Mouse (Mus musculus): ENCODE results near the gene Snx1.
A peak's percentile ranks its signal among the peaks of the same experiment; 100 is the strongest.

Gene Snx1

DNA sequence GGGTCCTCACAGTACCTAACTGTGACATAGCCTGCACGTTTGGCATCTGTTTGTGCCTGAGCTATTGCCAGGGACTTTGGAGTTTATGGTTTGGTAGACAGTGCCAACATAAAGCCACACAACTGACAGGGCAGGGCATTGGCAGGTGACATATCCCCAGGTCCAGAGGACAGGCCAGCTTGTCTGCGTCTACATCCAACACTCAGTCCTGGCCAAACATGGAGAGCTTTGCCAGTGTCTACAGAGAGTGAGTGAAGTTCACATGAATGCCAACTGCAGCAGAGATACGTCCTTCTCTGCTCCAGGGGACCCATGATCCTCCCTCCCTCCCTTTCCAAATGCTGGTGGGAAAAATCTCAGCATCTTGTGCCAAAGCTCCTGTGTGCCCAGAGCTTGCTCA is 42.2 kb downstream of the Snx1 start:
- DNase-seq = no peak

DNA sequence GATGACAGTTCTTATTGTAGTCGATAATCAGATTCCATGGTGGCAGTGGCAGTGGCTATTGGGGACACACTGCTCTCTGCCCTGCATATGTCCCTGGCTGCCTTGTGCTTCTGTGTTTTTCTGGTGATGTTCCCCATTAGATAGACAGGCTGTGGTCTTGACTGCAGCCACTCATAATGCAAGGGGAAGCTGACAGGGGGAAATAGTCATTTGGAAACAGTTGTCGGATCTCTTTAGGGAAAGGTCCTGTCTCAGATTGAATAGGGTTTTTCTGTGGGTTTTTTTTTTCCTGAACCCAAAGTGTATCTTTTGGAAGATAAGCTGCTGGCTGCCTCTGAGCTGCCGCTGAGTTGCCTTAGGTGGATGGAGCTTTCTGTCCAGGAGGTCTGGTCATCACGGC is 44.4 kb downstream of the Snx1 start:
- no peak for DNase-seq

DNA sequence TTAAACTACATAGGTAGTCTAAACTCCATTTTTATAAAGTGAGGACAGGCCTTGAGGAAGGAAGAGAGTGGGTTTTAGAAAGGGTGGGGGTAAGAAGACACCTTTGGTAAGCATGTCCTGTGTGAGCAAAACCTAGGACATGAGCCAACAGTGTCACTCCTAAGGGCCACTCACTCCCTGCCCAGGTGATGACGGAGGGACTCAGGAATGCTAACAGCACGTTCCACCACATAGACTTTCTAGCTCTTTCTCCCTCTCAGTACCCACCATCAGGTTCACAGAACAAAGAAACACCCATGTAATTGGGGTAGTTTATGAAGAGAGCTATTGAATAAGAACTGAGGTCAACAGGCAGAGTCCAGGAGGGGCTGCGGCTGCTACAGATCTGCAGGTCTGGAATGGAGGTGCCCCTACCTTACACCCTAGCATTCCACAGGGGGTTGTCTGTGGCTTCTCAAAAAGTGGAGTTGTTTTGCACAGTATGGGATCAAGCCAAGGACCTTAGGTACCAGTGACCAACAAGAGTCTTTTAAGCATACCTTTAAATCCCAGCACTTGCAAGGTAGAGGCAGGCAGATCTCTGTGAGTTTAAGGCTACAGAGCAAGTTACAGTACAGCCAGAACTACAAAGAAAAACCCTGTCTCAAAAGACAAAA is 45.5 kb downstream of the Snx1 start:
- no peak for DNase-seq

DNA sequence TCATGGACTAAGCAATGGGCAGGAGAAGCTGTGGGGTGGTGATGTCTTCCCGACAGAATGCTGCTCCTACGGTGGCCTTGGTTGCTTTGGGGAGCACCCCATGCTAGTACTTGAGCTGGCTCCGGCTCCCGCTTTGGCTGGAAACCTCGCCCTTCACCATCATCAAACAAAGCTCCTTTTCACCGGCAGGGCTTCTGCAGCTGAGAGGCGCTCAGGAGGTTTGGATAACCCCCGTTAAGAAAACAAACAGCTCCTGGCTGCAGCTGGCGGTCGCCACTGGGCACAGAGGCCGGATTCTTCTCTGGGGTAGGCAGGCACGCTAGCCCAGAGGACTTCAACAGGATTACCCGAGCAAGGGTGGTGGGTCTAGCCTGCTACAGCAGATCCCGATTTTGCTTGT is 47.9 kb downstream of the Snx1 start:
- no peak for DNase-seq

DNA sequence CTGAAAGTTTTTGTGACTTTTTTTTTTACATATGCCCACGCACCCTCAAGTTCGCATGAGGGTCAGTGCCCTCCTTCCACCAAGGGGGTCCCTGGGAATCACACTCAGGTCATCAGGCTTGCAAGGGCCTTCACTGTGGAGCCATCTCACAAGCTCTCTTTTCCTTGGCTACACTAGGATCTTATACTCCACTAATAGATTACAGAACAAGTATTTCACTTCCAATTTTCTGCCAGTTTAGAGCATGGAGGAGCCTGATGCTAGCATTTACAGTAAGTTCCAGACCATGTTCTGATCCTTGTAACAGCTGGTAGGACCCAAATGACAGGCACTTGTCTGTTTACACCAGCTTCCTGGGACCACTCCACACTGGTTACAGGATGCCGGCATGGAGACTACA is 48.3 kb downstream of the Snx1 start:
- DNase-seq = no peak

DNA sequence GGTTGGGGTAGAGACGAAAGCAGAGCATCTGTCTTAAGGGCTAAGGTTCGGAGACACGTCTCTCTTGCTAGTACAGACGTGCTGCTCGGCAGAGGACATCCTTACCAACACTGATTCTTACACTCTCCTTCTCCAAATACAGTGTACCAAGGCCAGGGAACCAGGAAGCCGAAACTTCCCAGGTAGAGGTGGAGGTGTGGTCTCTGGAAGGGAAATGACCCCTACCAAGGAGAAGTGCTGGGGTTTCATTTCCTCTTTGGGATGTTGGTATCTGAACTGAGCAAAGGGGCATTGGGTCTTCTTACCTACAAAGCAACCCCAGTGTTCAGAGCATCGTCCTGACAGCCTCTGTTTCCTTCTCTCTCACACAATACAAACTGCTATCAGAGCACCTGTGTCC is 53.6 kb downstream of the Snx1 start:
- DNase-seq = no peak

DNA sequence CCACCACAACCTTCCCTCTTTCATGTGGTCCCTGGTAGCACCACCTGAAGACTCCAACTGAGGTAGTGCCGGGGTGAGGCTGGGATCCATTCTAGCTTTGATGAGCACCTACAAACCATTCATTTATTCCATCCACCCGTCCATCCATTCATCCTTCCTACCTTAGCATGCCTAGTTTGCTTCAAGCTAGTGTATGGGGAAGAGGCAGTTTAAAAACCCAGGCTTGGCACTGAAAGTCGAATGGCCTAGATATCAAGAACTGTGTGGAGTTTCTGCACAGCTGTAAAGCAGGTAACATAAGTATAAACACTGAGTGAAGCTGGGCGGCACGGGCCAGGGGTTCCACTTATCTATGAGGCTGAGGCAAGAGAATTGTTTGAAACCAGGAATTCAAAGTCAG is 56.2 kb downstream of the Snx1 start:
- no peak for DNase-seq

DNA sequence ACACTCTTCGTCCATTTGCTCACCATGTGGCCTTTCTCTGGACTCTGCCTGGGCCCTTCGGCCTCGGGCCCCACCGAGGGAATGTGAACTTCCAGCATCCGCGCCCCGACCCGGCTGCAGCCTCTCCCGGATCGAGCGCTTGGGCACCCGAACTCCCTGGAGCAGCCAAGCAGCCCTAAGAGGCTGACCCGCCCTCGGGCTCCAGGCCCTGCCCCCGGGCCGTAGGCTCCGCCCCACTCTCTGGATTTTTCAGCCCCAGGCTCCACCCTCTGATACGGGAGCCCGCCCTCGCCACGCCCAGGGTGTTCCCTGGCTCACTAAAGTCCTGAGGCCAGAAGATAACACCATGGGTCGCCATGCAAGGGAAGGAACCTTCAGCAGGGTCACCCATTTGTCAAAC is 56.8 kb downstream of the Snx1 start, which contains the start of gene Snx22:
Gene Snx22 (minus strand): TSS at position 137 of the 400 bp plus-strand sequence.
- DNase-seq = peak; percentile 28 to 43

DNA sequence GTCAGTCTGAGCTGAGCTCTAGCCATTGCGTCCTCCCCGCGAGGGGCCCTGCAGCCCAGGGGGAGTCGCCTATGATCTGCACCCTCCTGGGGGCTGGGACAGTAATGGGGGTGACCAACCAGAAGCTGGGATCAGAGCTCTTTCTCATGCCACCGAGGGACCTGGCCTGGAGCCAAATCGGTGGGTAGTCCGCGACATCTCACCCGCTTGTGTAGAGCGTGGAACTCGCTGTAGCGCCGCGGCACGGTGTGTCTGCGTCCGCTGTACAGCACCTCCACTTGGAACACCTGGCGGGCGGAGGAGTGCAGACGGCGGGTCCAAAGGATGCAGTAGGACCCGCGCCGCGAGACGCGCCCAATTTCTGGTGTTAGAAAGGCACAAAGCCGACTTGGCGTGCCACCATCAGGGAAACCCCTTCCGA is 57.4 kb downstream of the Snx1 start:
- no peak for DNase-seq

DNA sequence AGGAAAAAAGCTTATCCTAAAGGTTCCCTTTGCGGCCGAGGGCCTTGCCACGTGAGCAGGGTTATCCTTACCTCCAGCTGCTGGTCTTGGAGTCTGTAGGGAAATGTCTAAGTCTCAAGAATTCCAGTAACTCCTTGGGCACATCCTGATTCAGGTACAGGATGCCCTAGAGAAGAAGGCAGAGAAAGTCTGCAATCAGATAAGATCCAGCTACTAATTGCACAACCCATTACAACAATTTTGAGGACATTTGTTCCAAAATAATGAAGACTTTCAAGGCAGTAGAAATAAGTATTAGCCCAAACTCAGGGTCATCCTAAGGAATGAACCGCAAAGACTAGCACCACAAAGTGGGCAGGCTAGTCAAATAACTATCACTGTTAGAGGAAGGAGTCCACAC is 58.3 kb downstream of the Snx1 start:
- DNase-seq = no peak

DNA sequence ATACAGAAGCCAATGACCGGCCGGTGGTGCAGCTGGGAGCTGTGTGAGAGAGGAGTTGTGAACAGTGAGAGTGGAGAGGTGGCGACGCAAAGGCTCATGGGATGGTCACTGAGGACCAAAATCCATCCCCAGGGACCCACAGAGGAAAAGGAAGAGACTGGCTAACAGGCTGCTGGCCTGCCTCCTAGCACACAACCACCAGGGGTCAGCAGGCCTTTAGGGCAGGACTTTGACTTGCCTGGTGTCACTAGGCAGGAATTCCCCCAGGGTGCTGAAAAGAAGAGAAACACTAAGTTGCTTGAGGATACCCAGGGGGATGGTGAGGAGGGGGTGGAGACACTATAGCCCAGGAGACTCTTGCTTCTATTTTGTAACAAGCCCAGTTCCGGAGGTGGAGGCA is 58.8 kb downstream of the Snx1 start:
- DNase-seq = no peak

DNA sequence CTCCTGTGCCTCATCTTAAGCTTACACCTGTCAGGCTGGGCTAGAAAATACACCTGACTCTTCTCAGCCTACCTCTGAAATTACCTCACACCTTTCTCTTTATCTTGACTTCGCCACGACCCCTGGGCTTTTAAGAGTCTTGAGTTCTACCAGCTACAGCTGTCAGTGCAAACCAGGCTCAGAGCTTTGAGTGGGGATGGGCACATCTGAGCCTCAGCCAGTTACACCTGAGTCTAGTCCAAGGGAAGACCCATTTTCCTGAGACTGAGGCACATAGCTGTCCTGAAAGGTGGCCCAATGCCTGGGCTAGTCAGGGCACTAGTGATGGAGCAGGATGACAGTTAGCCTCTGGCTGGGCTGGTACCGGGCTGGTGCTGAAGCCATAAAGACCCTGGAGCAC is 59.6 kb downstream of the Snx1 start:
- DNase-seq = no peak

DNA sequence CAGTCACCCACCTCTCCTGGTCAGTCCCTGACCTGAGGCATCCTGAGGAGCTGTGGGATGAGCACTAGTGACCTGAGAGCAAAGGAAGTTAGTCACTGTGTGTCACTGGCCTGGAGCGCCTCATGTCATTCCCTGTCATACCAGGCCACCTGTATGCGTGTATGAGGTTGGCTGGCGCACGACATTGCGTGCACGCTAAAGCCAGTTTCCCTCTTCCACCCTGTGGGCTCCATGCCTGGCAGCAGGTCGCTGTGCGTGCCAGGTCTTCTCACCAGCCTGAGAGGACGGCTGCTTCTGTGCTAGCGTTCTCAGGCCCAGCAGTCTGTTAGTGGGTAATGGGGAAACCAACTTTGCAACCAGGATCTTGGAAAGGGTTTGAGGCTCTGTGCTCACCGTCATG is 62.1 kb downstream of the Snx1 start:
- DNase-seq = no peak

DNA sequence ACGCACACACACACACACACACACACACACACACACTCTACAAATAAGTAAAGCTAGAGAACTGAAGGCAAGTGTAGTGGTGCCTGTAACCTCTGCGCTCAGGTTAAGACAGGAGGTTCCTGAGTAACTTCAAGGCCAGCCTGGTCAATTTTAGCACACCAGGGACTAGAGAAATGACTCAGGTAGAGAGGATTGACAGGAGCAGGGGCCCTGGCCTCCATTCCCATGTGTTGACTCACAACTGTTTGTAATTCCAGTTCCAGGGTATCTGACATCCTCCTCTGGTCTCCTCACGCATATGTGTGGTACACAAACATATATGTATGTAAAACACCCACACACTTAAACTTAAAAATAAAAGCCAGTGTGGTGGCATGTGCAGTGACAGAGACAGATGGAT is 62.9 kb downstream of the Snx1 start:
- DNase-seq = no peak

DNA sequence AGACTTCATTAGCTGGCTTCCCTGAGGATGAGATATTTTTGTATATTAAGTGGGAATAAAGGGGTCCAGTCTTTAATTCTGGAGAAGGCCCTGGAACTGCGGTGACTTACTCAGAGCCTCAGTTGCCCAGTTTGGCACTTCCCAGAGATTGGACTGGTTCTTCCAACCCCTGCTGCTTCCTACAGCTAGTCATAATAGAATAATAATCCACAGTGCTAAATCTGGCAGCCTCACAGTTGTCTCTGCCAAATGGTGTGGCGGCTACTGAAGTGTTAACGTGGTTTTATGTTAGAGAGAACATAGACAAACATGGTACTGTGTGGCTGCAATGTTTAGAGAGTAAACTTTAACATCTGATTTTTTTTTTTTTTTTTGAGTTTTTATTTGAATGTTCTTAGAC is 64.7 kb downstream of the Snx1 start:
- DNase-seq = no peak

DNA sequence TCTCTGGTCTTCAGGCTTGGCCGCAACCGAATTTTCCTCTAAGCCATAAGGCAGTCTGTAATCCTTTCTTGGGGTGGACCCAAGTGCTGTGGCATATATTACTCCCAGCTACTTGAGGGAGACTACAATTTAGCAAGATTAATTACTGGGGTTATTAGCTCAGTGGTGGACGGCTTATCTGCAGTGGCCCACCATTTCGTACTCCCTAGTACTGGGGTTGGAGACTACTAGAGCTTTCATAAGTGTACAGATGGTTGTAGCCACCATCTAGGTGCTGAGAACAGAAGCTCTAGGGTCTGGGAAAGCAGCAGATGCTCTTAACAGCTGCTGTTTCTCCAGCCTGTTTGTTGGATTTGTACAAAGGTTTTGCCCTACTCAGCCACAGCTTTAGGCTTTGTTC is 65.4 kb downstream of the Snx1 start:
- no peak for DNase-seq

DNA sequence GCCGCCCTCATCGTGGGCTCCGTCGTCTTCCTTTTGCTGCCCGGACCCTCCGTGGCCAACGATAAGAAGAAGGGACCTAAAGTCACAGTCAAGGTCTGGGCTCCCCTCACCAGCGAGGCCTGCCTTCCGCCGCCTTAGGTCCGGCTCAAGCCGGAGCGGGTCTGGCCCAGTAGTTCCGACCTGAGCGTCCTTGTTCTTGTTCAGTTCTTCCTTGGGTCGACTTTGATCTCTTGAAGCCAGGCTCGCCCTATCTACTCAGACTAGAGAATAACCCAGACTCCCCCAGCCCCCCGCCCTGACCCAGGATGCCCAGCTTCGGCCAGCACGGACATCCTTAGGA is 66.1 kb downstream of the Snx1 start:
- no peak for DNase-seq

DNA sequence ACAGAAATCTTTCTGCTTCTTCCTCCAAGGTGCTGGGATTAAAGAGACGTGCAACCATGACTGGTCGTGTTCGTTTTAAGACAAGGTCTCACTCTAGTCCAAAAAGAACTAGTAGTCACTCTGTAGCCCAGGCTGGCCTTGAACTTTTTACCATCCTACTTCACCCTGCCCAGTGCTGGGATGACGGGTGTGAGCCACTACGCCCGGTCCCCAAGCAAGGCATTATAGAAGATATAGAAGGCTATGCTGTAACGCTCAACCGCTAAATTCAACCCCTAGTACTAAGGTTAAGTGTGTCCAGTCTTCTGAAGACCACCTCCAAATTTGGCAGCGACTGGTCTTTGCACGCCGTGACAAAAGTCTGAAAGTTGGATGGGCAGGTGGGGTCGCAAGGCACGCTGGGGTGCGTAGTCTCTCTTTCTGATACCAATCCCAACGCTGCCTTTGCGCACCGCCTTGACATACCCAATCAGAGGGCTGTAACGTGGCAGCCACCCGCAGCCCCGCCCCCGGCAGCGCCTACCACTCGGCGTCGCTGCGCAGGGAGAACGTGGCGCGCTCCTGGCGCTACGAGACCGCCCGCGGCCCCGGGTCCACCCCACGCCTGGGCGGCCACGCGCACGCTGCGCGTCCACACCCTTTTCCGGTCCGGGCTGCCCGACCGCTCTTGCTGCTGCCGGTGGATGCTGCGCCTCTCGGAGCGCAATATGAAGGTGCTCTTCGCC is 66.6 kb downstream of the Snx1 start, which contains the start of gene Ppib:
Gene Ppib (plus strand): TSS at position 640 of the 725 bp plus-strand sequence.
- peak; percentile 95 to 96 for DNase-seq

DNA sequence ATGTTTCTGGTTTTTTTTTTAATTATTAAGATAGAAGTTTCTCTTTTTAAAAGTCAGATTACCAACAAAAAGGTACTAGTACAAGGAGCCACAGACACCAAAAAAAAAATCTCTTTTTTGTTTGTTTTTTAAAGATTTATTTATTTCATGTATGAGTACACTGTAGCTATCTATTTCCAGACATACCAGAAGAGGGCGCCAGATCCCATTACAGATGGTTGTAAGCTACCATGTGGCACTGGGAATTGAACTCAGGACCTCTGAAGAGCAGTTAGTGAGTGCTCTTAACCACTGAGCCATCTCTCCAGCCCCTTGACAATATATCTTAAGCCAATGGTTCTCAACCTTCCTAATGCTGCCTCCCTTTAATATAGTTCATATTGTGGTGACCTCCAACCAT is 72.8 kb downstream of the Snx1 start:
- DNase-seq = no peak

DNA sequence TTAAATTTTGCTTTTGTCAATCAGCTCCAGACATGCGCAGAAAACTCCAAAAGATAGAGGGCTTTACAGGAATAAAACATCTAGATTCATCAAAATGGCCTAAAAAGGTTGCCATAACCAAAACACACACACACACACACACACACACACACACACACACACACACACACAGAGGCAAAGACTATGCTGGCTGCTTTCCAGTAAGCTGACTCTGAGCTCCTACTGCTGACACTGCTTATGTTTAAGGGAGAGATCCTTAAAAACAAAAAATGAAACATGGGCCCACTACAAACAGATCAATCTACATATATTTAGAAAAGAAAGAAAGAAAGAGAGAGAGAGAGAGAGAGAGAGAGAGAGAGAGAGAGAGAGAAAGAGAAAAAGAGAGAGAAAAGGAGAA is 73.7 kb downstream of the Snx1 start:
- DNase-seq = no peak

DNA sequence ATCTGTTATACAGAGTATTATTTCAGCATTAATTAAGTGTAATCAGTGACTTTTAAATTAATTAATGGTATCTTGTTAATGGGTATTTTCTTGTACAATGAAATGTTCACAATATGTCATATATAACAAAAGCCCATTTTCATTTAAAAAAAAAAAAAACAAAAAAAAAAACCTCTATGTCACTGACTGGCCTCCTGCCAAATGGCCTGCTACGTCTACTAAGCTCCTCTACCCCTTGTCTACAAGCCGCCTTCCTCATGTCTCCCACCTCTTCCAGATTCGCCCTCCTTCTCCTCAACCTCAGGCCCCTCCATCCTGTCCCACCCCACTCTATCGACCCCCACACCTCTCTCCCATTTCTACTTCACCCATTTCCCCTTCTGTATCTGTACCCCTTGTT is 74.9 kb downstream of the Snx1 start:
- no peak for DNase-seq

DNA sequence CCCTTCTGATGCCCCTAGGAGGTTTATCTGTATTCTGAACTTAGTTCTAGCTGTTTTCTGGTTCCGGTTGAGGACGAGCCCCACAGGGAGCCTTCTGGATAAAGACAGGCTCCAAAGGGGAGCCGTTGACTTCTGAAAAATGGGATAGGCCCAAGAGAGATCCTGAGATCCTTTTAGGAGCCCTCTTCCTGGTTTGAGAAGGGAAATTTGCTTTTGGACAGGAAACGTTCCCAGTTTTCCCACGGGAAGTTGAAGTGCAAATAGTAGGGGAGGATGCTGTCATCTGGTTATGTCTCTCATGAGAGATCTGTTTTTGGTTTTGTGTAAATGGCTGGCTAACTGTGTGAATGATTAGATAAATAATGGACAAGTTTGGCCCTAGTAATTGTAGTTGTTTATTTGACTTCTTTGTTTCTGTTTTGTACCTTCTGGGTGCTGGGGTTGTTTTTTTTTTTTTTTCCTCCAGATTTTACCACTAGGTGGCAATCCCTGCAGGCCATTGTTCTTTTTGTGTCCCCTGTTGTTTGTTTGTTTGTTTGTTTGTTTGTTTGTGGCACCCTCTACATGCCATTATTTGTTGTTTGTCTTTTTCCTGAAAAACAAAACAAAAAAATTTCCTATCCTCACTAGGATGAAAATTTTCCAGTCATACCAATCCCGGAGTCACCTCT is 76.3 kb downstream of the Snx1 start:
- DNase-seq = no peak

DNA sequence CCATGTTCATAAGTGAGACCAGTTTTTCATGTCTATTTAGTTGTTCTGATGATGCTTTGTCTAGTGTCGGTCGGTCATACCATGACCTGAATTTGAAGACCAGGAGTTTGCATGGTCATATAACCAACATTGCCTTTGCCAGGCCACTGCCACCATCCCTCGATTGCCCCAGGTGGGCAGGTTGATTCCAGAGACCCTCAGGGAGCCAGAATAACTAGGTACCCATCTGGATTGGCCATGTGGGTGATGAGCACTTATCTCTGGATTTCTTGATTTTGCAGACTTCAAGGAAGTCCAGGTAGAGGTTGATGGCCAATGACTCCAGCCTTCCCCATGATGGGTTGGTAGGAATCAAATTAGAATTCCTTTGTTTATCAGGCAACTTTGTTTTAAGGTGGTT is 83.1 kb downstream of the Snx1 start:
- DNase-seq = no peak

DNA sequence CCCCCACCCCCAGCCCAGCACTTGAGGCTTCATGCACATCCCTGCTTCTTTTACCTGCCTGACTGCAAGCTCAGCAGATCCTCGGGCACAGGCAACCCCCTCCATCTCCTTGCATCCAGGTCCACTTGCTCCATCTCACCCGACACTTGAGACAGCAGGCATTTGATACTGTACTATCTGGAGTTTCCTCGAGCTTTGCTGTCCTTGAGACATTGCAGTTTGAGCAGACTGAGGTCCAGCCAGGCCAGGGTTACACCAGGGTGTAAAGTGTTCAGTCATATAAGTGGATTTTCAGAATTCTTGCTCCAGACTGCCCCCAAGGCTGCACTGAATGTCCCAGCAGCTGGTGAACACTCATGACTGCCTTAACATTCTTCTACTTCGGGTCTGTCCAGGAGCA is 84.1 kb downstream of the Snx1 start:
- no peak for DNase-seq
